Mouse (Mus musculus) brain, embryonic 14.5 days (tissue): Measurements from ENCODE around the gene Dok1. TPM values are rescaled to one million over a fixed set of nuclear protein-coding genes. Genes with fewer than 3 reads are reported as not detected.

Experiments used
- DNase-seq: peaks from one replicate; pipeline ENCODE4 v3.0.0-alpha.2; 2011; ENCODE audit warnings: low read depth
- CTCF ChIP-seq: fragments of 200-500 bp; IDR thresholded peaks from 2 replicates; pipeline ENCODE4 v1.5.1; 2012; ENCODE audit warnings: inconsistent platforms, mild to moderate bottlenecking, moderate library complexity, borderline replicate concordance; ENCODE audit not compliant: insufficient read depth, insufficient read length; ENCODE audit errors: extremely low read depth
- POLR2A ChIP-seq: fragments of 200-500 bp; IDR thresholded peaks from 2 replicates; pipeline ENCODE4 v1.6.1; 2012; ENCODE audit warnings: mild to moderate bottlenecking, inconsistent platforms, borderline replicate concordance; ENCODE audit not compliant: poor library complexity, insufficient read depth, insufficient read length, severe bottlenecking; ENCODE audit errors: extremely low read depth
- polyA plus RNA-seq: library from polyadenylated mRNA; depleted of rRNA; stranded (reverse); fragments of >200 nt; gene quantifications from 2 replicates; pipeline ENCODE4 v1.2.3, GENCODE M21; 2012

The Dok1 gene
- polyA plus RNA-seq, 1 experiment = 2.9 TPM

DNA sequence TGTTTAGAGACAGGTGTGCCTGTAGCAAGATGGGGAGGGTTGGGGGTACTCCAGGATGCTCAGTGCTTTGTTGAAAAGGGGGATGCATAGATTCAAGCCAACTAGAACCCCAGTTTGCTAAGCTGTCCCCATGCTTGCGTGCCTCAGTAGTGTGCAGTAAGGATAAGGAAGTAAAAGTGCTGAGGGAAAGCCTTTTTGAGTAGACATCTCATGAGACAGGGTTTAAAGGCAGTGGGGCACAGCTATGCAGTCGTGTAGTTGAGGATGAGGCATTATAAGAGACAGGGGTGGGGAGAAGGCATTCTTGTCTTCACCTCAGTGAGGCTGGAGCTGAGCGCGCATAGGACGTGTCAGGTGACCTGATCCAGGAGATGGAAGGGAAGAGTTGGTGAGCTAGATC is 7.3 kb upstream of the Dok1 start:
- no peak for DNase-seq
- TF ChIP-seq CTCF (no peak), POLR2A (no peak)

DNA sequence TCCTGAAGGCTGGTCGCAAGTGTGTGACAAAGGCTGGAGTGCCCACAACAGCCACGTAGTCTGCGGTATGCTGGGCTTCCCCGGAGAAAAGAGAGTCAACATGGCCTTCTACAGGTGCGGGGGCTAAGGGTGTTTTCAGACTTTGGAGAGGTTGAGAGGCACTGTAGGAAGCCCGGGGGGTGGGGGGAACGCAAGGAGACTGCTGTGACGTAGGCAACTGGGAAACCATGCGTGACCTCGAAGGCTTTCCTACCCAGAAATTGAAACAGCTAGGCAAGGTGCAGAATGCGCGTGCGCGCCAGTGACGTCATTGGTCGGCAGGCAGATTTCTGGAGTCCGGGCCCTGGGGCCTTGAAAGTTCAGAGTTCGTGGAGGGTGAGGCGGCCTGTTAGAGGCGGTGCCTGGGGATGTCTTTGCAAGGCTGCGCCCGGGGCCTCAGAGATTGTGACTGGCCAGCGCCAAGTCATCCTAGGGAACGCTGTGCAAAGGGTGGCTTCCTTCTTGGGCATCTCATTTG is 5.3 kb upstream of the Dok1 start:
- TF ChIP-seq POLR2A (no peak), CTCF (no peak)
- peak; percentile 80 for DNase-seq

DNA sequence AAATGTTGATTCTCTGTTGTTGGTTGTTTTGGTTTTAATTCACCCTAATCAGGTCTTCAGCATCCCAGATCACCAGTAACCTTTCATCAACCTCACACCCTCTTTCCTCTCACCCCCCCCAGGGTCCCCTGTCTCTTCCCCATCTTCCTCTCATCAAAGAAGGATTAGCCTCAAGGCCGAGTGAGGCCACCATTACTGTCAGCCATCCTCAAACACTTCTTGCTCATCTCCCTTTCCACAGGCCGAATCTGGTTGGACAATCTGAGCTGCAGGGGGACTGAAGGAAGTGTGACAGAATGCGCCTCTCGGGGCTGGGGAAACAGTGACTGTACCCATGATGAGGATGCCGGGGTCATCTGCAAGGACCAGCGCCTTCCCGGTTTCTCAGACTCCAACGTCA is 3.9 kb upstream of the Dok1 start:
- DNase-seq = no peak

GRCm38 (mm10) chr6:83034463-83035055 is 1.3 kb upstream of the Dok1 start:
- TF ChIP-seq POLR2A (no peak), CTCF (no peak)
- no peak for DNase-seq

More for the DNA sequence above, 3.9 kb upstream of the Dok1 start:
- TF ChIP-seq CTCF = no peak
- no peak for TF ChIP-seq POLR2A

- peak; percentile 52 for DNase-seq
- TF ChIP-seq CTCF (0 out of 2 replicates have a peak, but pooled peaks have one; percentile 5), POLR2A (no peak)
These were observed 491 bp downstream of the Dok1 start for GRCm38 (mm10) chr6:83032769-83033191.

DNA sequence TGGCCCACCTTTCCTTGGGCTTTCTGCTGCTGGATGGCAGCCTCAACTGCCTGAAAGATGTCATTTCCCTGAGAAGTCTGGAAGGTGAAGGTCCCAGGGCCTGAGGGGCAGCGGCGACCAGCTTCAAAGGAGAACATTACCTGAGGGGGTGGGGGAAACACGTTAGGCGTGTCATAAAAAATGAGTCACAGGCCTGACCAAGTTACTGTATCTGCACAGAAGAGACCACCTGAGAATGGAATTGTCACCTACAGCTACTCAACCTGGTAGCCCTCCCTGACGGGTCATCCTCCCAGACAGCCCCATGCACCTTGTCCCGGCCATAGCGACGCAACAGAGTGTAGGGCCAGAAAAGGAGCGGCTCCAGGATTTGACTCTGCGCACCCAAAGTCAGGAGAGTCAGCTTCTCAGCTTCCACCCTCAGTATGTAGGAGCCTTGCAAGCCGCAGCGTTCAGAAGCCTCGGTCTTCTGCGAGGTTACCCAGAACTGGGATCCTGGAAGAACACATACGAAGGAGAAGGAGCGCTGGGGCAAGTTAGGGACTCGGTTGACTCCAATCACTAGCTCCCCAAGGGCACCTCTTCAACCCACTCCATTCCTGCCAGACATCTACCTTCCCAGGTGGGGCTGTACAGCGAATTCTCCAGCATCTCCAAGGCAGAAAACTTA is 1.2 kb downstream of the Dok1 start:
- TF ChIP-seq CTCF (no peak), POLR2A (no peak)
- DNase-seq = no peak

GRCm38 (mm10) chr6:83031111-83031510 is 2.2 kb downstream of the Dok1 start:
- no peak for DNase-seq
- TF ChIP-seq POLR2A (no peak), CTCF (no peak)

- TF ChIP-seq CTCF (no peak), POLR2A (no peak)
- no peak for DNase-seq
These were observed 3.5 kb downstream of the Dok1 start for GRCm38 (mm10) chr6:83029777-83030176.

- TF ChIP-seq POLR2A (no peak), CTCF (no peak)
These were observed 5.6 kb downstream of the Dok1 start for GRCm38 (mm10) chr6:83027706-83028105.

GRCm38 (mm10) chr6:83027293-83027692 is 6.0 kb downstream of the Dok1 start:
- no peak for DNase-seq
- no peak for TF ChIP-seq POLR2A
- no peak for TF ChIP-seq CTCF

More at GRCm38 (mm10) chr6:83027706-83028105, 5.6 kb downstream of the Dok1 start:
- DNase-seq = no peak

- no peak for TF ChIP-seq POLR2A
- no peak for TF ChIP-seq CTCF
- DNase-seq = no peak
These were observed 8.1 kb downstream of the Dok1 start for GRCm38 (mm10) chr6:83025221-83025620.
